Mouse (Mus musculus): ENCODE data around the gene Erich4.
"Not testable (repeated sequence)": the region's sequence is repeated elsewhere in the genome, so short reads cannot be mapped to it uniquely, and the experiment has no call there.

Erich4 gene

GRCm38 (mm10) chr7:25579441-25579840 lies 36.3 kb downstream of the Erich4 start:
- DNase-seq (ENCODE audit: low read depth, low spot score) = no peak

GRCm38 (mm10) chr7:25576793-25577437 lies 38.8 kb downstream of the Erich4 start:
- DNase-seq (ENCODE audit: low read depth, low spot score) = not testable (repeated sequence)

DNA sequence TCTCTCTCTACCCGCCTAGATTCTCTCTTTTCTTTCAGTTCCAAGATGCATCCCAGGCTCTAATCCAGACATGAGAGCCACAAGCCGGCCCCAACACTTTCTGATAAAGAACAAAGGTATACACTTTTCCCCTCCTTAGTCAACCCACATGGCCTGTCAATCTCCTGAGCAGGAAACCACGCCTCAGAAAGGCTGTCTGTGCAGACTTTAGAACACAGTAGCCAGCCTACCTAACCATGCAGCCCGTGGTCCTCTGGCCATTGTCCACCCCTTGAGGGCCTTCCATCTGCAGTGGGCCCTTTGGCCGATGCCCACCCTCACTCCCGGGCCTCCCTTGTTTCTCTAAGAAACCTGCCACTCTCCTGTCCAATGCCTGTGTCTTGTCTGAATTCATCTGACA lies 39.4 kb downstream of the Erich4 start:
- DNase-seq (ENCODE audit: low read depth, low spot score) = not testable (repeated sequence)

GRCm38 (mm10) chr7:25575870-25576269 lies 39.8 kb downstream of the Erich4 start:
- DNase-seq (ENCODE audit: low read depth, low spot score) = no peak

DNA sequence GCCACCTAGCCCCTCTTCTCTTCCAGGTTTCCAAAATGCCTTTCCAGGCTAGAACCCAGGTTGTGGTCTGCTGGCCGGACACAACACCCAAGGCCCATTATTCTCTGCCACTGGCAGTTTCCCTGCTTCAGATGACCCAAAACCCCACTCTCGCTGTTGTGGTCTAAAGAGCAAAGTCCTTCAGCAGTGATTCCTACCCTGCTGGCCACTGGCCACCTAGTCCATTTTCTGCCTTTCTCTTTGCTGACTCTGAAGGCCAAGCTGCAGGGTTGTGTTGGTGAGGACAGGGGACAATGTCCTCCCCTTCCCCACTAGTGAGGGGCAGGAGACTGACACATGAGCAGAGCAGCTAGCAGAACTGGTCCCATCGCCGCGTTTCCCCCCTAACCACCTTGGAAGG lies 40.6 kb downstream of the Erich4 start:
- no peak for DNase-seq (ENCODE audit: low read depth, low spot score)

DNA sequence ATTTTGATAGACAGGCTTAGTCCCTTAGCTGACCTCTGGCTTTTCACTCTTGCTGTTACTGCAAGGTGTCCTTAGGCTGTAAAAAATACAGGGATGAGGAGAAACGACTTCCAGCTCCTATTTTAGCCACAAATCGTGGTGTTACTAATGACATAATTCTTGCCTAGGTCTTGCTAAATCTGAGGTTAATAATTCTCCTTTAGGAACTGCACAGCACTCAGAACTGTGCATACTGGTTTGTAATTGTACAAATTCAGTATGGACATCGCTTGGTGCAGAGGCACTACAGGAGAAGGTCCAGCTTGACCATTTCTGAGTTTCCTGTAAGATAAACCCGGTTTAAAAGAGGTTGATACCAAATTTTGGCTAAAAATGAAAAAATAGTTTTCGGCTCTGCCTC lies 41.9 kb downstream of the Erich4 start:
- DNase-seq (ENCODE audit: low read depth, low spot score) = not testable (repeated sequence)

- DNase-seq (ENCODE audit: low read depth, low spot score) = no peak
Measured at GRCm38 (mm10) chr7:25568721-25569120, 47.0 kb downstream of the Erich4 start.
